Mouse (Mus musculus): ENCODE data around the gene 4933412E24Rik. TPM values are rescaled to one million over a fixed set of nuclear protein-coding genes. Genes with fewer than 3 reads are reported as not detected.

4933412E24Rik gene
- not detected for total RNA-seq (2018; cell fraction: chromatin; rRNA removed)
- not detected for total RNA-seq (2018; cell fraction: cytosol; rRNA removed)
- not detected for total RNA-seq (2018; cell fraction: nucleus; rRNA removed)
- polyA plus RNA-seq (2018): not detected in 3 replicates

DNA sequence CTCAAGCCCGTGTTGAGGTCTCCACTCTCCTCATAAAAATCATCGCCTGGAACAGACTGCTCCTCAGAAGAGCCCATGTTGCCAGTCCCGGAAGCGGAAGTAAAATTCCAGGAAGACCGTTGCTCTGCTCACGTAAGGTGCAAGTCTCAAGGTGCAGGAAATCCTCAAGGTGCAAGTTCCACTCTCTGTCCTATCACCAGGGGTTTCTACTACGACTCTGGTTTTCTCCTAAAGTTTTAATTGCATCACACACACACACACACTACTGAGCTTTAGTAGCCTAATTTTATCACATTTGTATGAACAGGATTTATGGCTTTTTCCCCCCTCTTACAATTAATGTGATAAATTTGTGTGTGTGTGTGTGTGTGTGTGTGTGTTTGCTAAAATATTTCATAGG is at the start of gene 4933412E24Rik:
Gene 4933412E24Rik, minus strand, starts transcription at position 101 of the 400 bp plus-strand sequence.
- no peaks in the 10 kb centered on the region for H3K36me3 ChIP-seq (ENCODE audit: inconsistent target)
- no peak within 1 kb of the TSS for H3K4me3 ChIP-seq (ENCODE audit: inconsistent target)
- 85% methylated on average over 7 of the region's 7 CpGs for WGBS (ENCODE audit: missing documents)
- no peak within 1 kb of the TSS for H3K27ac ChIP-seq
- H3K79me2 ChIP-seq (ENCODE audit: inconsistent target): no peaks in the 10 kb centered on the region

DNA sequence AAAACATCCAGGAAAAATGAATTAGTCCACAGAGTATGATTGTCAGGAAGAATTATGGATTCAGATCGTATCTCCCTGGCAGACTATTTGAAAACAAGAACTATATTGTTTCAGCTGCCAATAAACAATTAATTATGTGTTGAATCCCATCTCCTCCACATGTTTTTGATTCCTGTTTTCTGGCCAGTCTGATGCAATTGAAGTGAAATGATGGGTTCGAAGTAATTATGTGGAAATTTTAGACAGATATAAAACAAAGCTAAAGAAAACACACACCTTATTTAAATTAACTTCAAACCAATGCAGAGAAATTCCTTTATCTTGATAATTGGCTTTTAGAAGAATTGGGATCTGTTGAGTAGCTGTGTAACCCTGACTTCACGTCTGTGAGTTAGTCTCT is 14.3 kb upstream of the 4933412E24Rik start:
- Histone ChIP-seq H3K79me2 (ENCODE audit: inconsistent target) (no peaks in the 10 kb centered on the region), H3K36me3 (ENCODE audit: inconsistent target) (no peaks in the 10 kb centered on the region), H3K27ac (no peak overlapping the region), H3K4me3 (ENCODE audit: inconsistent target) (no peak overlapping the region)
- WGBS (ENCODE audit: missing documents): 86% methylated on average over 3 of the region's 3 CpGs

DNA sequence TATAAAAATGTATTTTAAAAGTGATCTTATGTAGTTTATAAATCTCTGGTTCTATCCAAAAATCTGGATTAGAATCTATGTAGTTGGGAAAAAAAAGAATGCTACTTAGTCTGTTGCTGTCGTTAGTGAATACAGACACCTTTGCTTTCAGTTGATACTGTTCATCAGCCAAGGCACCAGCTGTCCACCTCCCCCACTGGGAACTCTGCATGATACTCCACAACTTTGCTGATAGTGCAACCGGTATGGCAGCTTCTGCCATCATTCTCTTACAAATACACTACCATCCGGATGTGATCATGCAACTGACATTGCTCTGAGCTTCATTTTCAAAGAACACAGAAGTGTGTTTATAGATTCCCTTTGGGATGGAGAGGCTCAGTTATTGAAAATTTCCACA is 4.8 kb upstream of the 4933412E24Rik start:
- Histone ChIP-seq H3K36me3 (ENCODE audit: inconsistent target) (no peaks in the 10 kb centered on the region), H3K79me2 (ENCODE audit: inconsistent target) (no peaks in the 10 kb centered on the region), H3K27ac (no peak overlapping the region), H3K4me3 (ENCODE audit: inconsistent target) (no peak overlapping the region)
- 68% methylated on average over 3 of the region's 3 CpGs for WGBS (ENCODE audit: missing documents)

DNA sequence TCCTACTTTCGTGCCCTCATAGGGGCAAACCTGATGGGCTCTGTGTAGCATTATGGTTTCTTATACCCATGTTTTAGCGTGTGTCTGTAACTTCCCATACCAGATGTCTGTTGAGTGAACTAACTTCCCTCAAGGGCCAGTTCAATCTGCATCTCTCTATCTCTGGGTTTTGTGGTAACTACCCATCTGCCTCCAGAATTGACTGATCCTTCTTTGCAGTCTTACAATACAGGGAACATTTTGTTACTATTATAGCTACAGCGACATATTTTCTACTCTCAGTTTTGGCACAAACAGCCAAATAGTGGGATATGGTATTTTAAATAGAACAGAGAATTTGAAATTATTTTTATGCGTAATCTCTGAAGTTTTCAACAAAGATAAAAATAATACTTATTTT is 6.2 kb downstream of the 4933412E24Rik start:
- no peak overlapping the region for H3K27ac ChIP-seq
- no peaks in the 10 kb centered on the region for H3K79me2 ChIP-seq (ENCODE audit: inconsistent target)
- H3K4me3 ChIP-seq (ENCODE audit: inconsistent target): no peak overlapping the region
- H3K36me3 ChIP-seq (ENCODE audit: inconsistent target): no peaks in the 10 kb centered on the region
- WGBS (ENCODE audit: missing documents): 89% methylated on average over 4 of the region's 4 CpGs

DNA sequence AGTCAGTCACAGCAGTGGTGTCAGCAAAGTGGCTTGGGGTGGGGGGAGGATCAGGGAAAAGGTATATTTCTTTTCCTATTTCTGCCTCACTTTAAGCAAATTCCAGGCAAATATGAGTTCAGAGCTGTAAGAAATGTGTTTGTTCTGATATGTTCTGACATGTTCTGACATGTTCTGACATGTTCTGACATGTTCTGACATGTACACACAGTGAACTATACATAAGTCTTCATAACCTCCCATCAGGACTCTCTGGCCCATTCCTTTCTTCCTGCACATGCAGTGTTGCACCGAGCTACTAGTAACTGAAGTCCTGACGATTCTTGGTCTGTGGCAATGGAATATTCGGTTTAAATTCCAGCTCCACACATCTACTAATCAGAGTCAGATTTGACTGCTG is 6.8 kb downstream of the 4933412E24Rik start:
- 82% methylated on average over 3 of the region's 3 CpGs for WGBS (ENCODE audit: missing documents)
- no peak overlapping the region for H3K27ac ChIP-seq

DNA sequence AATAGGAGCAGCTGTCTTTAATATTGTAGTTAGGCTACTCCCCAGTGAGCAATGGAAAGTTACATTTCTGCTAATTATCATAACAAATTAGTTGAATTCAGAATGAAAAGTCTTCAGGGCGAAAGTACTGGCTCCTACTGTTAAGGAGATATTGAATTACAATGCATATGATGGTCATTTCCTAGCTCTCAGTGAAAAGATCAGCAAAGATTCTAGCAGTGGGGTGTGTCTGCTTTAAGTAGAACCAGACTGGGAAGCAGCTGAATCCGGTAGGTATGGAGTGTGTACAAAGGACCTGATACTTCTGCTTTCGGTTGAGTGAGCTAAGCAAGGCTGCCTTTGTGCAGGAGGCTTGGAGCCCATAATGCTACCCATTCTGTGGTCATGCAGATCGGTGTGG is 32.6 kb downstream of the 4933412E24Rik start:
- Histone ChIP-seq H3K36me3 (ENCODE audit: inconsistent target) (no peaks in the 10 kb centered on the region), H3K79me2 (ENCODE audit: inconsistent target) (no peaks in the 10 kb centered on the region), H3K4me3 (ENCODE audit: inconsistent target) (no peak overlapping the region), H3K27ac (no peak overlapping the region)
- 24% methylated on average over 4 of the region's 4 CpGs for WGBS (ENCODE audit: missing documents)

More for the DNA sequence above, 6.8 kb downstream of the 4933412E24Rik start:
- Histone ChIP-seq H3K4me3 (ENCODE audit: inconsistent target) (no peak overlapping the region), H3K36me3 (ENCODE audit: inconsistent target) (no peaks in the 10 kb centered on the region), H3K79me2 (ENCODE audit: inconsistent target) (no peaks in the 10 kb centered on the region)

DNA sequence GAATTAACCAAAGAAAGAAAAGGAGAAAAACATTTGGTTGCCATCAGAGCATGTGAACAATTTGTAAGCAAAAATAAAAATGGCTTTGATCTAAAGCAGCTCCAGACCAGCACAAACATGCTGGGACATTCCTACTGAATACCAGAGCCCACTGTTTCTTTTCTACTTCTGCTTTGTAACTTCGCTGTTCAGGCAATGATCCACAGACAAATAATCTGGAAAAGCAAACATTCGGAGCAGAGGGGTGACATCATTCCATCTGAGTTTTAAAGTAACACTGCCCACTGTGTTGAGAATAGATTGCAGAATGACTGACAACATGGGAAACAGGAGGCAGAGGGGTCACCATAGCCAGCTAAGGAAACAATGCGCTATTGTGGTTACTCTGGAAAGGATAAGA is 41.1 kb downstream of the 4933412E24Rik start:
- no peaks in the 10 kb centered on the region for H3K36me3 ChIP-seq (ENCODE audit: inconsistent target)
- H3K79me2 ChIP-seq (ENCODE audit: inconsistent target): no peaks in the 10 kb centered on the region
- WGBS (ENCODE audit: missing documents): 84% methylated on average over 3 of the region's 3 CpGs
- no peak overlapping the region for H3K27ac ChIP-seq
- no peak overlapping the region for H3K4me3 ChIP-seq (ENCODE audit: inconsistent target)

DNA sequence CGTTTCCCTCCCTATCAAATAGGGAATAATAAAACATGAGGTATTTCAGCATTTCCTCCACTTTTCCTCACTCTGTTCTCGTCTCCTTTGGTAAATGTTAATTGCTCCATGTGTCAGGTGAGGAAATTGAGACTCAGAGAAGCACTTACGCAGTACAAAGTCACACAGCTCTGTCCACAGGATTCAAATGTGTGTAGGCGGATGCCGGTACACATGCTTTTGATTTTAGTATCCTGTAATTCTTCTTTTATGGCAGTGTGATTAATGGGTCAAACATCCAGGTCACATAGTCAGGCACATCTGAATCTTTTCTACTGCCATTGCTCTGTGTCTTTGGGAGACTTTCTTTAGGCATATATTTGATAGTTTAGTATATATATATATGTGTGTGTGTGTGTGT is 41.8 kb downstream of the 4933412E24Rik start:
- H3K4me3 ChIP-seq (ENCODE audit: inconsistent target): no peak overlapping the region
- WGBS (ENCODE audit: missing documents): 91% methylated on average over 5 of the region's 5 CpGs
- no peak overlapping the region for H3K27ac ChIP-seq
- H3K79me2 ChIP-seq (ENCODE audit: inconsistent target): no peaks in the 10 kb centered on the region
- no peaks in the 10 kb centered on the region for H3K36me3 ChIP-seq (ENCODE audit: inconsistent target)

DNA sequence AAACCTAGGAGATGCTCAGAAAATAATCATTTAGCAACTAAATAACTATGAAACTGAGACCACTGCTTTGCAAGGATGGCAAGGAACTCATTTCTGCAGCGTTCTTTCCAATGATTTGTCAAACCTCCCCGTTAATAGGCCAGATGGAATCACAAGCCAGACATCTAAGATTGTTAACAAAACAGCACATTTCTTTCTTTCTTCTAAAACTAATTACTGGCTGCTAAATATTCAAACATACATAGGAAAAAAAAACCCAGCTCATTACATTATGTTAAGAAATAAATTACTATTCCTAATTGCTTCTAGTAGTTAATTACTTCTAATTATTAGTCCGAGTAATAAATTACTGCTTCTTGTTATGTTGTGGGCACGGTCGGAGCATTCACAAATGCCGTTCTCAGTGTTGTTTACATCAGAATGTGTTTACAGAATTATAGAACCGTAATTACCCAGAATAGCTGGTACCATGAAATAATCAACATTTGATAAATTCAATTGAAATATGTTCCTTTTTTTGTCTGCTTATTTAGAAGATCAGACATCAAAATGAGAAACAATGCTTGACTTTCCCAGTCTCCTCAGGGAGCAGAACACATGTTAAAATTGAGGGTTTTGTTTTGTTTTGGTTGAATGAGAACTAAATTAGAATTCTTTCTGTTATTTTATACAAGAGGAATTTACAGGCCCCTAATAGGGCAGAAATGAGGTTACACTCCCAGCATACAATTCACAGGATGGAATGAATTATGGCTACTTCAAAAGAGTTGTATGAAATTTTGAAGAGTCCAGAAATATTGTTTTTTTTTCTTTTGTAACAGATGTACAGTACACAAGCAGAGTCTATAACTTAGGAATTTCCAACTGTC is 42.5 kb downstream of the 4933412E24Rik start:
- H3K36me3 ChIP-seq (ENCODE audit: inconsistent target): no peaks in the 10 kb centered on the region
- H3K27ac ChIP-seq: no peak overlapping the region
- no peak overlapping the region for H3K4me3 ChIP-seq (ENCODE audit: inconsistent target)
- no peaks in the 10 kb centered on the region for H3K79me2 ChIP-seq (ENCODE audit: inconsistent target)
- 91% methylated on average over 7 of the region's 7 CpGs for WGBS (ENCODE audit: missing documents)

Measured in macrophage (primary cell).